Mouse (Mus musculus): Measurements from ENCODE around the gene Ces1a. TPM values are rescaled to one million over a fixed set of nuclear protein-coding genes. Genes with fewer than 3 reads are reported as not detected.

The Ces1a gene
- polyA plus RNA-seq, 1 experiment from 2014 or later, result not detected

Other genes starting within 250 kb of the Ces1a start
- gene Mmp2, start 220.9 kb downstream of the Ces1a start, polyA plus RNA-seq (2015; fragmentation: Nextera tagmentation; extraction: Ambion mirVana), result 10.3 and 16.8 TPM in 2 replicates
- gene Lpcat2, start 192.9 kb downstream of the Ces1a start, polyA plus RNA-seq (2015; fragmentation: Nextera tagmentation; extraction: Ambion mirVana), result 5.5 and 7.3 TPM in 2 replicates
- gene Capns2, start 146.8 kb downstream of the Ces1a start, polyA plus RNA-seq (2015; fragmentation: Nextera tagmentation; extraction: Ambion mirVana), result 0.25 TPM in 1 of 2 replicates, not detected in the other
- gene Slc6a2, start 88.1 kb downstream of the Ces1a start, polyA plus RNA-seq (2015; fragmentation: Nextera tagmentation; extraction: Ambion mirVana), result not detected in 2 replicates
- not detected in 2 replicates for gene Ces1b, start 31.8 kb upstream of the Ces1a start, polyA plus RNA-seq (2015; fragmentation: Nextera tagmentation; extraction: Ambion mirVana)
- gene Ces1c, start 83.1 kb upstream of the Ces1a start, polyA plus RNA-seq (2015; fragmentation: Nextera tagmentation; extraction: Ambion mirVana), result not detected in 2 replicates
- gene Ces1d, start 149.6 kb upstream of the Ces1a start, polyA plus RNA-seq (2015; fragmentation: Nextera tagmentation; extraction: Ambion mirVana), result 0.22 and 0.40 TPM in 2 replicates
- not detected in 2 replicates for gene Ces1e, start 181.4 kb upstream of the Ces1a start, polyA plus RNA-seq (2015; fragmentation: Nextera tagmentation; extraction: Ambion mirVana)
- not detected in 2 replicates for gene Ces1f, start 231.6 kb upstream of the Ces1a start, polyA plus RNA-seq (2015; fragmentation: Nextera tagmentation; extraction: Ambion mirVana)

Data from forebrain, embryonic 16.5 days (tissue).